Mouse (Mus musculus) hematopoietic stem cell, adult 5-6 weeks (primary cell): ENCODE results near the gene Usp6nl. TPM values are rescaled to one million over a fixed set of nuclear protein-coding genes. Genes with fewer than 3 reads are reported as not detected.

ENCODE experiments used
- total RNA-seq: library from RNA; stranded (forward); fragments of 172-1452, 232-1000 nt; gene quantifications from 2 replicates; pipeline ENCODE4 v1.2.3, GENCODE M21; 2017

Usp6nl gene
- total RNA-seq, 1 experiment from 2014 or later = 34.9 TPM

Other genes with a start within 250 kb of the Usp6nl start
- gene Proser2, start 192.5 kb upstream of the Usp6nl start, total RNA-seq = 0.05 TPM in 1 of 2 replicates, not detected in the other
- 1.9 and 2.1 TPM in 2 replicates for gene Echdc3, start 109.6 kb upstream of the Usp6nl start, total RNA-seq